Mouse (Mus musculus) liver, embryonic 11.5 days (tissue): ENCODE measurements at regions not wholly inside any gene's neighbourhood (a gene's known extent, or its start where the extent isn't known, plus 50 kb on each side); places are given as distances from the start of the nearest gene placed in this dataset.

Experiments
- ATAC-seq: fragments of 200-750 bp; cut with Nextera tagmentation; replicated peaks from 2 replicates; pipeline ENCODE4 v1.8.0; 2017; ENCODE audit warnings: moderate number of reproducible peaks, mild to moderate bottlenecking, moderate TSS enrichment, moderate library complexity; ENCODE audit not compliant: low FRiP score
- DNase-seq: peaks from one replicate; pipeline ENCODE4 v3.0.0-alpha.2; 2017; ENCODE audit warnings: low spot score
- H3K27ac ChIP-seq: fragments of 300-500 bp; sonication (generic); 2 replicates; pipeline ENCODE4 v1.5.1; 2014; ENCODE audit warnings: mild to moderate bottlenecking, low read depth, low read length, control low read depth
- H3K27me3 ChIP-seq: fragments of 300-500 bp; sonication (generic); replicated peaks from 2 replicates; pipeline ENCODE4 v1.6.1; 2014; ENCODE audit warnings: low read length, mixed read lengths; ENCODE audit not compliant: control insufficient read depth, insufficient read depth
- H3K36me3 ChIP-seq: fragments of 300-500 bp; sonication (generic); 2 replicates; pipeline ENCODE4 v1.6.1; 2014; ENCODE audit warnings: mild to moderate bottlenecking, low read length, moderate library complexity, mixed read lengths; ENCODE audit not compliant: control insufficient read depth, insufficient read depth
- H3K4me1 ChIP-seq: fragments of 300-500 bp; sonication (generic); replicated peaks from 2 replicates; pipeline ENCODE4 v1.6.1; 2014; ENCODE audit warnings: low read length, mixed read lengths; ENCODE audit not compliant: control insufficient read depth, insufficient read depth
- H3K4me2 ChIP-seq: fragments of 300-500 bp; sonication (generic); 2 replicates; pipeline ENCODE4 v1.6.1; 2014; ENCODE audit warnings: mild to moderate bottlenecking, control low read depth, moderate library complexity
- H3K4me3 ChIP-seq: fragments of 300-500 bp; sonication (generic); 2 replicates; pipeline ENCODE4 v1.5.1; 2014; ENCODE audit warnings: low read depth, low read length, control low read depth
- H3K9ac ChIP-seq: fragments of 300-500 bp; sonication (generic); 2 replicates; pipeline ENCODE4 v1.6.1; 2014; ENCODE audit warnings: low read depth, low read length, control low read depth
- H3K9me3 ChIP-seq: fragments of 300-500 bp; sonication (generic); 2 replicates; pipeline ENCODE4 v1.6.1; 2016; ENCODE audit warnings: low read length, inconsistent platforms, mixed read lengths; ENCODE audit not compliant: control insufficient read depth
- WGBS: fragments of 180-500 bp; shearing (Covaris S2); extraction: QIAGEN DNeasy Blood & Tissue Kit; methylation state at CpG from one replicate; pipeline ENCODE4 v1.1.7; 2014; 5-methylcytosine and 5-hydroxymethylcytosine counted together

- Histone ChIP-seq H3K27me3 (no peaks in the 10 kb centered on the region), H3K36me3 (no peaks in the 10 kb centered on the region), H3K27ac (no peak overlapping the region), H3K4me2 (no peak overlapping the region), H3K9ac (no peak overlapping the region), H3K9me3 (no peaks in the 10 kb centered on the region), H3K4me1 (no peaks in the 10 kb centered on the region), H3K4me3 (no peak overlapping the region)
- ATAC-seq = no peak
- 90% methylated on average over 5 of the region's 5 CpGs for whole genome bisulfite sequencing
- no peak for DNase-seq
Observed at GRCm38 (mm10) chr2:72857377-72857776, 122.9 kb downstream of the Sp3 start.

- Histone ChIP-seq H3K27ac (no peak overlapping the region), H3K27me3 (no peaks in the 10 kb centered on the region), H3K4me1 (no peaks in the 10 kb centered on the region), H3K9me3 (no peaks in the 10 kb centered on the region), H3K36me3 (no peaks in the 10 kb centered on the region), H3K4me3 (no peak overlapping the region), H3K4me2 (no peak overlapping the region), H3K9ac (no peak overlapping the region)
- no peak for ATAC-seq
- no peak for DNase-seq
- WGBS = 61% methylated on average over 19 of the region's 19 CpGs
Observed at GRCm38 (mm10) chr2:72865462-72866365, 114.5 kb downstream of the Sp3 start.

GRCm38 (mm10) chr2:72866366-72866688, 113.9 kb downstream of the Sp3 start:
- no peak overlapping the region for H3K9ac ChIP-seq
- no peaks in the 10 kb centered on the region for H3K36me3 ChIP-seq
- WGBS = 57% methylated on average over 2 of the region's 2 CpGs
- no peaks in the 10 kb centered on the region for H3K4me1 ChIP-seq
- no peaks in the 10 kb centered on the region for H3K27me3 ChIP-seq
- DNase-seq = no peak
- H3K4me2 ChIP-seq = no peak overlapping the region
- no peak for ATAC-seq
- H3K9me3 ChIP-seq = no peaks in the 10 kb centered on the region
- H3K4me3 ChIP-seq = no peak overlapping the region
- H3K27ac ChIP-seq = no peak overlapping the region

GRCm38 (mm10) chr2:72868173-72868572, 112.1 kb downstream of the Sp3 start:
- H3K4me2 ChIP-seq = no peak overlapping the region
- no peaks in the 10 kb centered on the region for H3K36me3 ChIP-seq
- ATAC-seq = no peak
- no peaks in the 10 kb centered on the region for H3K4me1 ChIP-seq
- H3K27ac ChIP-seq = no peak overlapping the region
- WGBS = 83% methylated on average over 3 of the region's 3 CpGs
- no peak overlapping the region for H3K9ac ChIP-seq
- no peak for DNase-seq
- no peaks in the 10 kb centered on the region for H3K27me3 ChIP-seq
- H3K9me3 ChIP-seq = no peaks in the 10 kb centered on the region
- H3K4me3 ChIP-seq = no peak overlapping the region

GRCm38 (mm10) chr2:72871836-72872235, 108.4 kb downstream of the Sp3 start:
- no peak for ATAC-seq
- no peaks in the 10 kb centered on the region for H3K4me1 ChIP-seq
- H3K27ac ChIP-seq = no peak overlapping the region
- H3K36me3 ChIP-seq = no peaks in the 10 kb centered on the region
- no peak overlapping the region for H3K4me2 ChIP-seq
- H3K27me3 ChIP-seq = no peaks in the 10 kb centered on the region
- no peak for DNase-seq
- no peak overlapping the region for H3K4me3 ChIP-seq
- 75% methylated on average over 5 of the region's 5 CpGs for WGBS
- no peak overlapping the region for H3K9ac ChIP-seq
- no peaks in the 10 kb centered on the region for H3K9me3 ChIP-seq

GRCm38 (mm10) chr2:72873948-72874347, 106.3 kb downstream of the Sp3 start:
- Histone ChIP-seq H3K27ac (no peak overlapping the region), H3K4me3 (no peak overlapping the region), H3K4me1 (no peaks in the 10 kb centered on the region), H3K4me2 (no peak overlapping the region), H3K36me3 (no peaks in the 10 kb centered on the region), H3K9ac (no peak overlapping the region), H3K9me3 (no peaks in the 10 kb centered on the region), H3K27me3 (no peaks in the 10 kb centered on the region)
- ATAC-seq = no peak
- WGBS = 51% methylated on average over 10 of the region's 10 CpGs
- DNase-seq = no peak

- no peak overlapping the region for H3K9ac ChIP-seq
- H3K27ac ChIP-seq = no peak overlapping the region
- H3K36me3 ChIP-seq = no peaks in the 10 kb centered on the region
- H3K27me3 ChIP-seq = no peaks in the 10 kb centered on the region
- H3K9me3 ChIP-seq = no peaks in the 10 kb centered on the region
- H3K4me2 ChIP-seq = no peak overlapping the region
- H3K4me3 ChIP-seq = no peak overlapping the region
- H3K4me1 ChIP-seq = no peaks in the 10 kb centered on the region
- DNase-seq (no peak), ATAC-seq (no peak)
- WGBS = 79% methylated on average over 12 of the region's 12 CpGs
Observed at GRCm38 (mm10) chr2:72874533-72874932, 105.7 kb downstream of the Sp3 start.

GRCm38 (mm10) chr2:72875677-72876076, 104.6 kb downstream of the Sp3 start:
- Histone ChIP-seq H3K4me2 (no peak overlapping the region), H3K4me1 (no peaks in the 10 kb centered on the region), H3K36me3 (no peaks in the 10 kb centered on the region), H3K9me3 (no peaks in the 10 kb centered on the region), H3K9ac (no peak overlapping the region), H3K27ac (no peak overlapping the region), H3K27me3 (no peaks in the 10 kb centered on the region), H3K4me3 (no peak overlapping the region)
- 72% methylated on average over 2 of the region's 2 CpGs for WGBS
- DNase-seq (no peak), ATAC-seq (no peak)

- Histone ChIP-seq H3K27me3 (no peaks in the 10 kb centered on the region), H3K4me2 (no peak overlapping the region), H3K27ac (no peak overlapping the region), H3K9me3 (no peaks in the 10 kb centered on the region), H3K36me3 (no peaks in the 10 kb centered on the region), H3K4me1 (no peaks in the 10 kb centered on the region), H3K9ac (no peak overlapping the region), H3K4me3 (no peak overlapping the region)
- DNase-seq = no peak
- 91% methylated on average over 2 of the region's 2 CpGs for WGBS
- ATAC-seq = no peak
Observed at GRCm38 (mm10) chr2:72880016-72880415, 100.2 kb downstream of the Sp3 start.
